Mouse (Mus musculus) forebrain, postnatal 0 days (tissue): ENCODE data around the gene Pate2. TPM values are rescaled to one million over a fixed set of nuclear protein-coding genes. Genes with fewer than 3 reads are reported as not detected.

Experiments
- ATAC-seq: fragments of 200-750 bp; cut with Nextera tagmentation; 2 replicates; pipeline ENCODE4 v1.8.0; 2017; ENCODE audit warnings: mild to moderate bottlenecking, moderate library complexity
- DNase-seq: peaks from one replicate; pipeline ENCODE4 v3.0.0-alpha.2; 2015
- H3K27ac ChIP-seq: fragments of 300-500 bp; sonication (generic); 2 replicates; pipeline ENCODE4 v1.5.1; 2014; ENCODE audit warnings: low read depth, mild to moderate bottlenecking, antibody characterized with exemption, low read length, moderate library complexity, mixed read lengths
- H3K27me3 ChIP-seq: fragments of 300-500 bp; sonication (generic); 2 replicates; pipeline ENCODE4 v1.6.1; 2014; ENCODE audit warnings: mild to moderate bottlenecking, low read length, mixed read lengths; ENCODE audit not compliant: insufficient read depth
- H3K36me3 ChIP-seq: fragments of 300-500 bp; sonication (generic); 2 replicates; pipeline ENCODE4 v1.6.1; 2014; ENCODE audit warnings: mild to moderate bottlenecking, moderate library complexity; ENCODE audit not compliant: insufficient read depth
- H3K4me1 ChIP-seq: fragments of 300-500 bp; sonication (generic); 2 replicates; pipeline ENCODE4 v1.6.1; 2014; ENCODE audit warnings: antibody characterized with exemption; ENCODE audit not compliant: insufficient read depth
- H3K4me2 ChIP-seq: fragments of 300-500 bp; sonication (generic); 2 replicates; pipeline ENCODE4 v1.6.1; 2014; ENCODE audit warnings: low read depth, mild to moderate bottlenecking, moderate library complexity
- H3K4me3 ChIP-seq: fragments of 300-500 bp; sonication (generic); 2 replicates; pipeline ENCODE4 v1.5.1; 2014; ENCODE audit warnings: low read depth, low read length, mixed read lengths
- H3K9ac ChIP-seq: fragments of 300-500 bp; sonication (generic); 2 replicates; pipeline ENCODE4 v1.6.1; 2014; ENCODE audit warnings: mild to moderate bottlenecking
- H3K9me3 ChIP-seq: fragments of 300-500 bp; sonication (generic); 2 replicates; pipeline ENCODE4 v1.6.1; 2016; ENCODE audit warnings: low read length
- CTCF ChIP-seq: sonication (generic); IDR thresholded peaks from 2 replicates; pipeline ENCODE4 v1.5.1; 2016; ENCODE audit warnings: antibody characterized with exemption, control low read depth, low read depth
- WGBS: fragments of 180-500 bp; shearing (Covaris S2); extraction: QIAGEN DNeasy Blood & Tissue Kit; methylation state at CpG from one replicate; pipeline ENCODE4 v1.1.7; 2014; 5-methylcytosine and 5-hydroxymethylcytosine counted together
- polyA plus RNA-seq: library from polyadenylated mRNA; unstranded; fragments of >200 nt; fragmentation: Nextera tagmentation; extraction: Ambion mirVana; gene quantifications from 2 replicates; pipeline ENCODE4 v1.2.1, GENCODE M21; 2015
- total RNA-seq: library from RNA; depleted of rRNA; stranded (reverse); fragments of >200 nt; gene quantifications from 2 replicates; pipeline ENCODE4 v1.2.3, GENCODE M21; 2014; rRNA removed

Gene Pate2
- total RNA-seq = 0.62 and 2.6 TPM in 2 replicates
- polyA plus RNA-seq = 0.67 and 0.90 TPM in 2 replicates

- WGBS = 1% methylated on average over 86 of the region's 86 CpGs
- no peaks in the 10 kb centered on the region; the same call in 1 of the 2 replicates for H3K4me1 ChIP-seq
- peaks cover 22% of the 10 kb centered on the region for H3K36me3 ChIP-seq
- no peaks in the 10 kb centered on the region for H3K27me3 ChIP-seq
- peak within 1 kb of the TSS; percentile 84 for H3K4me2 ChIP-seq
- peak; percentile 53 for TF ChIP-seq CTCF
- no peaks in the 10 kb centered on the region for H3K9me3 ChIP-seq
- H3K4me3 ChIP-seq = peak within 1 kb of the TSS; percentile 90
- ATAC-seq (peak; percentile 99), DNase-seq (peak; percentile 98)
- peak within 1 kb of the TSS; percentile 88 for H3K27ac ChIP-seq
- peak within 1 kb of the TSS; percentile 81 for H3K9ac ChIP-seq
These were observed at the start of gene Pate2, which contains the start of gene Hyls1 for GRCm38 (mm10) chr9:35569571-35570534. Pate2 (plus strand) TSS chr9:35570284. Hyls1 (minus strand) TSS chr9:35570398.

GRCm38 (mm10) chr9:35520631-35521348, 49.3 kb upstream of the Pate2 start:
- WGBS = 81% methylated on average over 6 of the region's 6 CpGs
- DNase-seq = no peak
- no peaks in the 10 kb centered on the region for H3K36me3 ChIP-seq
- peaks cover 14% of the 10 kb centered on the region for H3K4me1 ChIP-seq
- TF ChIP-seq CTCF = no peak
- H3K9me3 ChIP-seq = no peaks in the 10 kb centered on the region
- H3K27ac ChIP-seq = no peak overlapping the region
- H3K4me3 ChIP-seq = no peak overlapping the region
- no peak overlapping the region for H3K4me2 ChIP-seq
- no peak for ATAC-seq
- H3K27me3 ChIP-seq = no peaks in the 10 kb centered on the region
- H3K9ac ChIP-seq = no peak overlapping the region

- 80% methylated on average over 2 of the region's 2 CpGs for WGBS
- TF ChIP-seq CTCF = no peak
These were observed 47.8 kb upstream of the Pate2 start for GRCm38 (mm10) chr9:35522241-35522640.

GRCm38 (mm10) chr9:35522821-35523515, 47.1 kb upstream of the Pate2 start:
- Histone ChIP-seq H3K9ac (no peak overlapping the region), H3K27ac (no peak overlapping the region), H3K9me3 (no peaks in the 10 kb centered on the region), H3K4me3 (no peak overlapping the region), H3K27me3 (no peaks in the 10 kb centered on the region), H3K4me1 (peaks cover 14% of the 10 kb centered on the region), H3K4me2 (peak overlapping the region; percentile 31; the same call in 1 of the 2 replicates), H3K36me3 (no peaks in the 10 kb centered on the region)
- no peak for TF ChIP-seq CTCF
- DNase-seq (no peak), ATAC-seq (peak; percentile 9; the same call in 1 of the 2 replicates)
- 31% methylated on average over 1 of the region's 1 CpGs for WGBS

More at GRCm38 (mm10) chr9:35522241-35522640, 47.8 kb upstream of the Pate2 start:
- H3K27me3 ChIP-seq = no peaks in the 10 kb centered on the region
- H3K4me3 ChIP-seq = no peak overlapping the region
- no peak overlapping the region for H3K27ac ChIP-seq
- no peak for DNase-seq
- ATAC-seq = no peak
- H3K4me2 ChIP-seq = no peak overlapping the region
- no peaks in the 10 kb centered on the region for H3K36me3 ChIP-seq
- H3K9ac ChIP-seq = no peak overlapping the region
- H3K4me1 ChIP-seq = peaks cover 14% of the 10 kb centered on the region
- H3K9me3 ChIP-seq = no peaks in the 10 kb centered on the region

GRCm38 (mm10) chr9:35523541-35523940, 46.5 kb upstream of the Pate2 start:
- no peak for TF ChIP-seq CTCF
- Histone ChIP-seq H3K4me2 (peak overlapping the region; percentile 31), H3K9me3 (no peaks in the 10 kb centered on the region), H3K9ac (peak overlapping the region; percentile 19; the same call in 1 of the 2 replicates), H3K27ac (peak overlapping the region; percentile 4; the same call in 1 of the 2 replicates), H3K27me3 (no peaks in the 10 kb centered on the region), H3K4me1 (peaks cover 14% of the 10 kb centered on the region), H3K36me3 (no peaks in the 10 kb centered on the region), H3K4me3 (no peak overlapping the region)
- peak; percentile 81 for DNase-seq
- 13% methylated on average over 5 of the region's 5 CpGs for WGBS
- ATAC-seq = peak; percentile 86

GRCm38 (mm10) chr9:35523941-35524411, 46.1 kb upstream of the Pate2 start:
- no peak overlapping the region for H3K4me3 ChIP-seq
- no peak overlapping the region for H3K9ac ChIP-seq
- no peaks in the 10 kb centered on the region for H3K36me3 ChIP-seq
- peak; percentile 89 for ATAC-seq
- peak overlapping the region; percentile 4; the same call in 1 of the 2 replicates for H3K27ac ChIP-seq
- H3K9me3 ChIP-seq = no peaks in the 10 kb centered on the region
- TF ChIP-seq CTCF = peak; percentile 85
- DNase-seq = peak; percentile 87
- H3K4me2 ChIP-seq = peak overlapping the region; percentile 31
- no peaks in the 10 kb centered on the region for H3K27me3 ChIP-seq
- 11% methylated on average over 7 of the region's 7 CpGs for WGBS
- peaks cover 14% of the 10 kb centered on the region for H3K4me1 ChIP-seq
